Mouse (Mus musculus): ENCODE results near the gene Olfr767.
"Not testable (repeated sequence)": the region's sequence is repeated elsewhere in the genome, so short reads cannot be mapped to it uniquely, and the experiment has no call there.

Gene Olfr767

GRCm38 (mm10) chr10:129082810-129083209 is at the start of gene Olfr767:
Gene Olfr767 (minus strand): TSS chr10:129082910.
- H3K27me3 ChIP-seq (ENCODE audit: control insufficient read depth, insufficient read depth, low read length, poor library complexity, severe bottlenecking); DNase-seq (ENCODE audit: low read depth, low spot score); H3K36me3 ChIP-seq (ENCODE audit: control insufficient read depth, insufficient read depth, low read length, poor library complexity, severe bottlenecking): not testable (repeated sequence)

- Histone ChIP-seq H3K36me3 (ENCODE audit: control insufficient read depth, insufficient read depth, low read length, poor library complexity, severe bottlenecking) (no peaks in the 10 kb centered on the region), H3K27me3 (ENCODE audit: control insufficient read depth, insufficient read depth, low read length, poor library complexity, severe bottlenecking) (no peaks in the 10 kb centered on the region)
- no peak for DNase-seq (ENCODE audit: low read depth, low spot score)
Observed at GRCm38 (mm10) chr10:129117761-129118160, 35.1 kb upstream of the Olfr767 start, which contains the start of gene Olfr769. Gene Olfr769 (minus strand): TSS chr10:129117861.

- DNase-seq (ENCODE audit: low read depth, low spot score): no peak
- no peaks in the 10 kb centered on the region for H3K36me3 ChIP-seq (ENCODE audit: control insufficient read depth, insufficient read depth, low read length, poor library complexity, severe bottlenecking)
- no peaks in the 10 kb centered on the region for H3K27me3 ChIP-seq (ENCODE audit: control insufficient read depth, insufficient read depth, low read length, poor library complexity, severe bottlenecking)
Observed at GRCm38 (mm10) chr10:129115146-129115545, 32.4 kb upstream of the Olfr767 start.

- no peak for DNase-seq (ENCODE audit: low read depth, low spot score)
Observed at GRCm38 (mm10) chr10:129101231-129101630, 18.5 kb upstream of the Olfr767 start.

GRCm38 (mm10) chr10:129099275-129099674 is 16.6 kb upstream of the Olfr767 start, which contains the start of gene Olfr768:
Gene Olfr768 (minus strand): TSS chr10:129099375.
- no peak for DNase-seq (ENCODE audit: low read depth, low spot score)
- Histone ChIP-seq H3K36me3 (ENCODE audit: control insufficient read depth, insufficient read depth, low read length, poor library complexity, severe bottlenecking) (no peaks in the 10 kb centered on the region), H3K27me3 (ENCODE audit: control insufficient read depth, insufficient read depth, low read length, poor library complexity, severe bottlenecking) (no peaks in the 10 kb centered on the region)

More at GRCm38 (mm10) chr10:129101231-129101630, 18.5 kb upstream of the Olfr767 start:
- no peaks in the 10 kb centered on the region for H3K36me3 ChIP-seq (ENCODE audit: control insufficient read depth, insufficient read depth, low read length, poor library complexity, severe bottlenecking)
- no peaks in the 10 kb centered on the region for H3K27me3 ChIP-seq (ENCODE audit: control insufficient read depth, insufficient read depth, low read length, poor library complexity, severe bottlenecking)

- Histone ChIP-seq H3K36me3 (ENCODE audit: control insufficient read depth, insufficient read depth, low read length, poor library complexity, severe bottlenecking) (no peaks in the 10 kb centered on the region), H3K27me3 (ENCODE audit: control insufficient read depth, insufficient read depth, low read length, poor library complexity, severe bottlenecking) (no peaks in the 10 kb centered on the region)
- DNase-seq (ENCODE audit: low read depth, low spot score): no peak
Observed at GRCm38 (mm10) chr10:129068877-129069276, 13.8 kb downstream of the Olfr767 start, which contains the start of gene Olfr766-ps1. Gene Olfr766-ps1 (minus strand): TSS chr10:129068977.

- H3K36me3 ChIP-seq (ENCODE audit: control insufficient read depth, insufficient read depth, low read length, poor library complexity, severe bottlenecking); DNase-seq (ENCODE audit: low read depth, low spot score); H3K27me3 ChIP-seq (ENCODE audit: control insufficient read depth, insufficient read depth, low read length, poor library complexity, severe bottlenecking): not testable (repeated sequence)
Observed at GRCm38 (mm10) chr10:129049898-129050297, 32.8 kb downstream of the Olfr767 start, which contains the start of gene Olfr765. Gene Olfr765 (minus strand): TSS chr10:129049998.

GRCm38 (mm10) chr10:129039796-129040195 is 42.9 kb downstream of the Olfr767 start, which contains the start of gene Olfr764-ps1:
Gene Olfr764-ps1 (minus strand): TSS chr10:129039896.
- no peaks in the 10 kb centered on the region for H3K27me3 ChIP-seq (ENCODE audit: control insufficient read depth, insufficient read depth, low read length, poor library complexity, severe bottlenecking)
- DNase-seq (ENCODE audit: low read depth, low spot score): no peak
- H3K36me3 ChIP-seq (ENCODE audit: control insufficient read depth, insufficient read depth, low read length, poor library complexity, severe bottlenecking): no peaks in the 10 kb centered on the region

GRCm38 (mm10) chr10:129028343-129028742 is 54.4 kb downstream of the Olfr767 start:
- DNase-seq (ENCODE audit: low read depth, low spot score): no peak
- no peaks in the 10 kb centered on the region for H3K36me3 ChIP-seq (ENCODE audit: control insufficient read depth, insufficient read depth, low read length, poor library complexity, severe bottlenecking)

GRCm38 (mm10) chr10:129026018-129026662 is 56.6 kb downstream of the Olfr767 start:
- Histone ChIP-seq H3K27me3 (ENCODE audit: control insufficient read depth, insufficient read depth, low read length, poor library complexity, severe bottlenecking) (no peaks in the 10 kb centered on the region), H3K36me3 (ENCODE audit: control insufficient read depth, insufficient read depth, low read length, poor library complexity, severe bottlenecking) (no peaks in the 10 kb centered on the region)
- DNase-seq (ENCODE audit: low read depth, low spot score): peak; percentile 45

More at GRCm38 (mm10) chr10:129028343-129028742, 54.4 kb downstream of the Olfr767 start:
- H3K27me3 ChIP-seq (ENCODE audit: control insufficient read depth, insufficient read depth, low read length, poor library complexity, severe bottlenecking): no peaks in the 10 kb centered on the region

All from splenic B cell, adult 2 months (primary cell).